Mouse (Mus musculus) R1 (cell line): ENCODE measurements around the gene Frmd4a.

ENCODE experiments used
- DNase-seq: peaks from one replicate; pipeline ENCODE4 v3.0.0-alpha.2; 2018; ENCODE audit warnings: low read depth, low spot score

The Frmd4a gene

GRCm38 (mm10) chr2:4137493-4137892, 120.0 kb downstream of the Frmd4a start:
- DNase-seq, result peak; percentile 14

- DNase-seq, result peak; percentile 65
Observed at GRCm38 (mm10) chr2:4142221-4142950, 124.9 kb downstream of the Frmd4a start.

GRCm38 (mm10) chr2:4144424-4144823, 126.9 kb downstream of the Frmd4a start:
- no peak for DNase-seq

GRCm38 (mm10) chr2:4152521-4153040, 135.1 kb downstream of the Frmd4a start:
- DNase-seq, result no peak

- peak; percentile 32 for DNase-seq
Observed at GRCm38 (mm10) chr2:4153131-4153631, 135.7 kb downstream of the Frmd4a start.

- no peak for DNase-seq
Observed at GRCm38 (mm10) chr2:4154036-4154653, 136.6 kb downstream of the Frmd4a start.

- DNase-seq, result no peak
Observed at GRCm38 (mm10) chr2:4154654-4155047, 137.1 kb downstream of the Frmd4a start.

GRCm38 (mm10) chr2:4155406-4155805, 137.9 kb downstream of the Frmd4a start:
- no peak for DNase-seq

- no peak for DNase-seq
Observed at GRCm38 (mm10) chr2:4156511-4156910, 139.0 kb downstream of the Frmd4a start.

- DNase-seq, result no peak
Observed at GRCm38 (mm10) chr2:4157396-4157795, 139.9 kb downstream of the Frmd4a start.

- peak; percentile 71 for DNase-seq
Observed at GRCm38 (mm10) chr2:4159574-4160203, 142.2 kb downstream of the Frmd4a start.

- no peak for DNase-seq
Observed at GRCm38 (mm10) chr2:4166191-4166590, 148.7 kb downstream of the Frmd4a start.

GRCm38 (mm10) chr2:4167131-4167530, 149.6 kb downstream of the Frmd4a start:
- DNase-seq, result peak; percentile 4

- DNase-seq, result no peak
Observed at GRCm38 (mm10) chr2:4169726-4170125, 152.2 kb downstream of the Frmd4a start.

- no peak for DNase-seq
Observed at GRCm38 (mm10) chr2:4170189-4170588, 152.7 kb downstream of the Frmd4a start.

- no peak for DNase-seq
Observed at GRCm38 (mm10) chr2:4184991-4185390, 167.5 kb downstream of the Frmd4a start.

GRCm38 (mm10) chr2:4187521-4187920, 170.0 kb downstream of the Frmd4a start:
- no peak for DNase-seq

GRCm38 (mm10) chr2:4188303-4188702, 170.8 kb downstream of the Frmd4a start:
- no peak for DNase-seq

GRCm38 (mm10) chr2:4190345-4190744, 172.8 kb downstream of the Frmd4a start:
- no peak for DNase-seq

GRCm38 (mm10) chr2:4190995-4191394, 173.5 kb downstream of the Frmd4a start:
- no peak for DNase-seq

GRCm38 (mm10) chr2:4193206-4193605, 175.7 kb downstream of the Frmd4a start:
- DNase-seq, result no peak

GRCm38 (mm10) chr2:4194324-4195014, 177.0 kb downstream of the Frmd4a start:
- DNase-seq, result no peak
